Mouse (Mus musculus) lung, postnatal 10 days (tissue): ENCODE results near the gene Grm5.

Experiments
- DNase-seq: peaks from one replicate; pipeline ENCODE4 v3.0.0; 2021

Grm5 gene

GRCm38 (mm10) chr7:87925956-87926355 lies 342.0 kb downstream of the Grm5 start:
- DNase-seq, result no peak

DNA sequence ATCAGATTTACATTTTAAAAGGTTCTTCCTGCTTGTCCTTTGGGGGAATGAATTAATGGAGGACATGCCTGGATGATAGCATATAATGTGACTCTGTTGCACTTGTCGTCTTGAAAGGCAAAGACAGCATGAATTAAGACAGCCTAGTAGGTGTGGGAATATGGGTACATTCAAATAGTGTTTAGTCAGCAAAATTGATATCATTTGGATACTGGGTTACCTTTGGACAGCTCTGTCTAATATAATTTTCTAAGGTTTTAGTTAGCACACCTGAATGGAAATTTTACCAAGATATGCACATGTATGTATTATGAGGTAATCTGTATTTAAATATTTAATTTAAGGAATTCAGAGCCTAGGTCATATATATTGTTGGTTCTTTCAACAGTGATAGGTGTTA lies 353.4 kb downstream of the Grm5 start:
- no peak for DNase-seq

DNA sequence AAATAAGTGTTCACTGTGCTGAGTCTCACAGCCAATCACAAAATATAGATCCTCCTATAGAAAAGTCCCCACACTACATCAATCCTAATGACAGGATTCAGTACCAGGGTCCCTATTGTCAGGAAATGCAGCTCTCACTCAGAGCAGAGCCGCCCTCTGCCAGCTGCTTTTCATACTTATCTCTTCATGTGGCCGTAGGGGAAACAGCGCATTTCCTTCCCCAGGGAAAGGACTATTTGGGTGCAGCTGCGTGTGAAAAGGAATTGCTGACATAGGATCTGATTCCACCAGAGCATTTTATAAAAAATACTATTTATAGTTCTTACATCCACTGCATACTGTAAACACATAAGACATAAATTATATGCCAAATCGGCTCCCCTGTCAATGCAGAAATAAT lies 354.3 kb downstream of the Grm5 start:
- peak; percentile 20 for DNase-seq

DNA sequence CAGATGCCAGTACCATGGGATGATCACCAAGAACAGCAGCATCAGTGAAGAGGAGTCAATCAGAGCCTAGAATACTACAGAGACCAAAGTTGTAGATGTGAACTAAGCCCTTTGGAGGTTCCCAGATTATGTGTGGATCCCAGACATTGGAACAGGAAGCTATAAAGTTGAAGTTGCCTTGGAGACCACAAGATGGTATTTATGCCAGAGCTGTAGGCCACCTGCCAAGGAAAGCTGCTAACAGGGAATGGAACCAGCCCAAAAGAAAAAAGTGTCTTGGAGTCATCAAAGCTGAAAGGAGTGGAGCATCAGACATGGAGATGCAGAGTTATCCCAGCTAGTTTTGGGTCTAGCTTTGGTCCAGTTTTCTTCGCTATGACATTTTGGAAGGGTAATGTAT lies 366.2 kb downstream of the Grm5 start:
- DNase-seq, result no peak

- DNase-seq, result no peak
Measured at GRCm38 (mm10) chr7:87973216-87973615, 389.2 kb downstream of the Grm5 start.

DNA sequence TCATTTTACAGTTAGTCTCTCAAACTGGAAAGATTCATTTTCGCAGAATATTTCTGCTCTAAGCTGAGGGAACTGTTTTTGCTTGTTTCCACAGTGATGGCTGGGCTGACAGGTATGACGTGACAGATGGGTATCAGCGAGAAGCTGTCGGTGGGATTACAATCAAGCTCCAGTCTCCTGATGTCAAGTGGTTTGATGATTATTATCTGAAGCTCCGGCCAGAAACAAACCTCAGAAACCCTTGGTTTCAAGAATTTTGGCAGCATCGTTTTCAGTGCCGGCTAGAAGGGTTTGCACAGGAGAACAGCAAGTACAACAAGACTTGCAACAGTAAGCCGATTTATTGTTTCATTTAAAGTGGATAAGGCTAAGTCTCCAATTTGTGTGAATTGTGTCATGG lies 391.1 kb downstream of the Grm5 start:
- no peak for DNase-seq

GRCm38 (mm10) chr7:87983494-87983893 lies 399.5 kb downstream of the Grm5 start:
- DNase-seq, result no peak

DNA sequence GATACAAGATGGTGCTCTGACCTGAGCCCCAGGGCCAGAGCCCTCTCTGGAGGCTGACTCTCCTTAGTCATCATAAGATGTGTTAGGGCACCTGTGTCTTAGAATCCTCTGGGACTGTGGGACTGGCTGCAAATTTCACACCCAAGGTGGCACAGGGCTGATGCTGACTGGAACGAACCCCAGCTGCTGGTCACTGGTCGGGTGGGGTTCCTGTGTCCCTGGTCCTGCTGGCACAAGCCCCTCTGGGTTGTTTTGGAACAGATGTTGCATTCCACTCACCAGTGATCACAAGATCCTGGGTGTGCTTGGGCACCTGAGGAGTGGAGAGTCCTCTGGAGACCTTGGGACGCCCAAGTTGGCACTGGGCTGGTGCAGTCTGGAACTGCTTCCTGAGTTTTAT lies 430.5 kb downstream of the Grm5 start:
- no peak for DNase-seq

- DNase-seq, result peak; percentile 32
Measured at GRCm38 (mm10) chr7:88027411-88028132, 443.6 kb downstream of the Grm5 start.

GRCm38 (mm10) chr7:88047366-88047765 lies 463.4 kb downstream of the Grm5 start:
- DNase-seq, result no peak

DNA sequence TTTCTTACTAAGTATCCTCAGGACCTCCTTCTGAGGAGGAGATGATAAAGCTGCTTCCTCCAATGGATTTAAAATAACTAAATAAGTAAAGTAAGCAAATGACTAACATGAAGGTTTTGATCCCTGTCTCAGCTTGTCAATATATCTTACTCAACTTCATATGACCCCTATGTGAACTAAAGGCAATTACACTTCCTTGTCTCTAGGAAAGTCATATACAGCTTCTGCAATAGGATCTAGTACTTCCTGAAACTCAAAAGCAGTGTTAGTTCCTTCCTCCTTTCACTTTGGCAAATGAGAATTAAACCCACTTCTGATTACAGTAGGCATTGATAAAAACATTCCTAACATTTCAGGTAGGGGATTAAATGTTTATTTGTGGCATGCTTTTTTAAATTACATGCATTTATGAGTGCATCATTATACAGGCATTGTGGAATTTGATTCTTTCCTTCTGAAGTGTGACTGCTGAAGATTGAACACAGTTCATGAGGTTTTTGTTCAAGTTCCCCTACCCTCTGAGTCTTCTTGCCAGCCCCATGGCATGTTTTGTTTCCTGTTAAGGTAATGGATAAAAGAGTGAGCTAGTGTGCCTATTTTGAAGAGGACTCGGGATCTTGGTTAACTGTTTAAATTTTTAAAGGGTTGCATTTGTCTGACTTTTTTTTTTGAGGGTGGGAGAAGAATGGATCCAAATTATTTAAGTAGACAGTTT lies 470.4 kb downstream of the Grm5 start:
- DNase-seq, result no peak

DNA sequence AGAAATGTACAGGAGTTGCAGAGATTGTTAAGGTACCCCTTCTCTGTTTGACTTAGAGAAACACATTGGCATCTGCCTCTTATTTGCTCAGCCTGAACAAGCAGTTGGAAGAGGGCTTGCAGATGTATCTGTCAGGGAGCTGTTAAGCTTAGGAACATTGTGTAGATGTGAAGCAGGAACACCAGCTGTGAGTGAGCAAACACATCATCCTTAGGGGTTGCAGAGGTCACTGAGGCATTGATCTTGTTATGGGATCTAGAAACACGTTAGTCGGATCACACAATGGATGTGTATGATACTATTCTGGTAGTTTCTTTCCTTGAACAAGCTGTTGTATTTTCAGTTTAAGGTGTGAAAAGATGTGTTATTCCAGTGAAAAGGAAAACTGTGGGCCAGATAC lies 472.5 kb downstream of the Grm5 start:
- no peak for DNase-seq

DNA sequence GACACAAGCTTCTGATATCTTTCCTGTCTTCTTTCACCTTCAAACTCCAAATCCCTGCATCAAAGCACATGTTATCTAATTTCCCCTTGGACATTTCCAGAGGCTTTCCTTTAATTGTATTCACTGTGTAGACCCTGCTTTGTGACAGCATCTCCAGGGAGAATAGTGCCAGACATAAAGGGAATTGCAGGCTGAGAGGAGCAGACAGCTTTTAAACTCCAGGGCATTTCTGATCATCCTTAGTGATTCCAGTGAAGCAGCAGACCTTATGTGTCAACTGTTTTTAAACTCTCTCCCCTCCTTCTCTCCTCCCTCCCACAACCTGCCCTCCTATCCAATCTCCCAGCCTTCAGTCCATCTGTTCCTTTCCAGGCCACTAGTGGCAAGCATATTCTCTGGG lies 507.1 kb downstream of the Grm5 start:
- no peak for DNase-seq

DNA sequence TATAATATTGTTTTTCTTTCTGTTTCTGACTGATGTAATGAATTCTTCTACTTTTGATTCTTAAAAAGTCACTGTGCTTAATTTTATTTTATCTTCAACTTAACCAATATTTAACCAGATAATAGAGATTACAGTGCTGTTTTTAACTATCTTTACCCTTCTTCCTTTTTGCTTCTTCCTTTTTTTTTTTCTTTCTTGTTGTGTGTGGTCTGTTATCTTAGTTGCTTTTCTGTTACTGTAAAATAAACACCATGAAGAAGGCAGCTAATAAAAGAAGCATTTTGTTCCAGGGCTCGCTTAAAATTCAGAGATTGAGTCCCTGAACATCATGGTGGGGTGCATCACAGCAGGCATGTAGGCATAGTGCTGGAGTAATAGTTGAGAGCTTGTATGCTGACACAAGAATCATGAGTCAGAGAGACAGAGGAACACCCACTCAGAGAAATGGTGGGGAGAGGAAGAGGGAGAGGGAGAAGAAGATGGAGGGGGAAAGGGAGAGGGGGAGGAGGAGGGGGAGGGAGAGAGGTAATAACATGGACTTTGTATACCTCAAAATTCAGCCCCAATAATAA lies 512.7 kb downstream of the Grm5 start:
- DNase-seq, result no peak

GRCm38 (mm10) chr7:88097715-88098114 lies 513.7 kb downstream of the Grm5 start:
- DNase-seq, result peak; percentile 76

- DNase-seq, result no peak
Measured at GRCm38 (mm10) chr7:88116724-88117409, 532.9 kb downstream of the Grm5 start.

DNA sequence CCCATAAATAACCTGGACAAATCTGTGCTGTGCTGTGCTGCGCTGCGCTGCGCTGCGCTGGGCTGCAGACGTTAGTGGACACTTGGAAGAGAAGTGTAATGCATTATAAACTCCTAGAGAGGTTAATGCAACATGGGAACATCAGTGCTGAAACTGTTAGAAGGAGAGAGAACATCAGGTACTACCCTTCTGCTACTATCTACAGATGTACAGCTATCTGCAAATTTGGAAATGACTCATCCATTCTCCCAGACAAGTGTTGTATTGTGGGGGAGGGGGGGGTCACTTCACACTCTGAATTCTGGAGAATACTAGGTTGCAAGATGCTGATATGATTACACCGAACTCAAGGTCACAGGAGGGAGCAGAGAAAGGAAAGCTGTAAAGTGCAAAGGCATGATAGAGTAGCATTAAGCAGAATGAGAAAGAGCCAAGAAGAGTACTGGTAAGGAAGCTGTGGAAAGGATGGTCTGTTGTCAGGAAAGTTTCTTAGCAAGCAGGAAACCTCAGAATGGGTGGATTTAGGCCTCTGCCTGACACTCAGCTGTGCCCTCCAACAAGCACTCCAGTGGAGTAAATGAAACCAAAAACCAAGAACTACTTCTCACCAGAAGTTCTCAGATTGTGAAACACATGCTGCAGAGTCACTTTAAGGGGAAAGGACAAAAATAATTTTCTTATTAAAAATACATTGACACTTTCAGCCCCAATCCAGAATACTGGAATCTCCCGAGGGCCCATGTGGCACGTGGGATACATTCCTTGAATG lies 544.3 kb downstream of the Grm5 start:
- DNase-seq, result no peak

DNA sequence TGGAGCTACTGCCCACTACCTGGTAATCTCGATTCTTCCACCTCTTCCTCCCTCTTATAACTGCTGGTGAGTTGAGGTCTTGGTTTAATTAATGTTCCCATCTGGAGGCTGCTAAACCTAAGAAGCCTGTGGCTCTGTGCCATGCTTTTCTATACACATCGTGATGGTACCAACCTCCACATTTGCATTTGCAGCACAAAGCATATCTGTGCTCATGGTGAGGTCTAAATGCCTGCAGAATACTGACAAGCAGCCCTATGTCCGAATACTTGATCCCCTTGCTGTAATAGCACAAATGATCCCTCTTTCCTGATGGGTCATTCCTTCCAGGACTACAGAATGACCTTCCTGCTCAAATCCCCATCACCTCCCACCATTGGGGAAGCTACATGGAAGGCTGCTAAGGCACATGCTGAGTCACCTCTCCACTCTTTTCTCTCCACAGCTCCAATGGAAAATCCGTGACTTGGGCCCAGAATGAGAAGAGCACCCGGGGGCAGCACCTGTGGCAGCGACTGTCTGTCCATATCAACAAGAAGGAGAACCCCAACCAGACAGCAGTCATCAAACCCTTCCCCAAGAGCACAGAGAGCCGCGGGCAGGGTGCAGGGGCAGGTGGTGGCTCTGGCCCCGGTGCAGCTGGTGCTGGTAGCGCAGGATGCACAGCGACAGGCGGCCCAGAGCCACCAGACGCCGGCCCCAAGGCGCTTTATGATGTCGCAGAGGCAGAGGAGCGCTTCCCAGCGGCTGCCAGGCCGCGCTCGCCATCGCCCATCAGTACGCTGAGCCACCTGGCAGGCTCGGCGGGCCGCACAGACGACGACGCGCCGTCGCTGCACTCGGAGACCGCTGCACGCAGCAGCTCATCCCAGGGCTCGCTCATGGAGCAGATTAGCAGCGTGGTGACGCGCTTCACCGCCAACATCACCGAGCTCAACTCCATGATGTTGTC lies 545.8 kb downstream of the Grm5 start:
- DNase-seq, result peak; percentile 4

DNA sequence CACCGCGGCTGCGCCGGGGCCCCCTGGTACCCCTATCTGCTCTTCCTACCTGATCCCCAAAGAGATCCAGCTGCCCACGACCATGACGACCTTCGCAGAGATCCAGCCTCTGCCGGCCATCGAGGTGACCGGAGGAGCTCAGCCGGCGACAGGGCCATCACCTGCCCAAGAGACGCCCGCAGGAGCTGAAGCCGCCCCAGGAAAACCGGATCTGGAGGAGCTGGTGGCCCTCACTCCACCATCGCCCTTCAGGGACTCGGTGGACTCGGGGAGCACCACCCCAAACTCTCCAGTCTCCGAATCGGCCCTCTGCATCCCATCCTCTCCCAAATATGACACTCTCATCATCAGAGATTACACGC lies 546.5 kb downstream of the Grm5 start:
- no peak for DNase-seq

DNA sequence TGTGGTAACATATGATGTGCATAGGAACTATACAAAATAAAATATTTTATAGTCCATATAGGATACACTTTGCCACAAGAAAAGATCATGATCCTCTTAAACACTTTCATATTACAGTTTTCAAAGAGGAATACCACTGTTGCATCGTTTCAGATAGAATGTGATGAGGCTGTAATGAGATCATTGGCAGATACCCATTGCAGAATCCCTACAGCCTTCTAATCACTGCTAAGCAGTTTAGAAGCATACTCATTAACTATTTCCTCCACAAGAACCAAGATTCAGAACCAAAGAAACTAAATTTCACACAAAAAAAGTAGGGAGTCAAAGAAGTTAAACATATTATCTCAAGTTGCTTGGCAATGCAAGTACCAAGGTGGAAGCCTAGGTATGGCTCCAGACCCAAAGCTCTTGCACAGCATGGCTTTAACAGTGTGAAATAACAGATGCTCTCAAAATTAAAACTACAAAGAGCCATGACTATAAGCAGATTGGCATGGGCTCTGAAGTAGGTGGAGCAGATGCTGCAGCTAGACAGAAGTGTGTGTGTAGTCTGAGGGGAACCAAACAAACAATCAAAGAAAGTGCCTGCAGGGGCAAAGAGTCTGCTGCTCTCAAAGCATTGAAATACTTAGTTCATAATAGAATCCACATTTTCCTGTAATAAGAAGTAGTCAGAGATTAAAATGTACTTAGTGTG lies 575.7 kb downstream of the Grm5 start:
- DNase-seq, result no peak

- no peak for DNase-seq
Measured at GRCm38 (mm10) chr7:88161586-88161985, 577.6 kb downstream of the Grm5 start.
